Mouse (Mus musculus): Measurements from ENCODE around the gene Gm20388.

- TF ChIP-seq POLR2A (IDR thresholded peaks at IDR 0.05; ENCODE audit: borderline replicate concordance, control insufficient read depth, low read depth, low read length) (no peak), CTCF (IDR thresholded peaks at IDR 0.05; ENCODE audit: control insufficient read depth, insufficient read depth, low read length) (no peak)
These were observed 1270.0 kb downstream of the Gm20388 start for GRCm38 (mm10) chr8:121180474-121181284.

Measured in bone marrow, adult 2 months (tissue).